Mouse (Mus musculus) stomach, embryonic 15.5 days (tissue): ENCODE measurements around the gene Pi16. TPM values are rescaled to one million over a fixed set of nuclear protein-coding genes. Genes with fewer than 3 reads are reported as not detected.
"Not testable (repeated sequence)": the region's sequence is repeated elsewhere in the genome, so short reads cannot be mapped to it uniquely, and the experiment has no call there.

Experiments
- ATAC-seq: fragments of 200-750 bp; cut with Nextera tagmentation; 2 replicates; pipeline ENCODE4 v1.8.0; 2017; ENCODE audit warnings: low read depth, moderate number of reproducible peaks, moderate TSS enrichment; ENCODE audit not compliant: insufficient read depth, low FRiP score
- H3K27ac ChIP-seq: fragments of 300-500 bp; sonication (generic); 2 replicates; pipeline ENCODE4 v1.5.1; 2015; ENCODE audit warnings: mild to moderate bottlenecking, inconsistent platforms
- H3K27me3 ChIP-seq: fragments of 300-500 bp; sonication (generic); replicated peaks from 2 replicates; pipeline ENCODE4 v1.6.1; 2015; ENCODE audit warnings: inconsistent platforms
- H3K36me3 ChIP-seq: fragments of 300-500 bp; sonication (generic); 2 replicates; pipeline ENCODE4 v1.6.1; 2015; ENCODE audit warnings: inconsistent platforms
- H3K4me1 ChIP-seq: fragments of 300-500 bp; sonication (generic); 2 replicates; pipeline ENCODE4 v1.6.1; 2015; ENCODE audit warnings: inconsistent platforms
- H3K4me2 ChIP-seq: fragments of 300-500 bp; sonication (generic); 2 replicates; pipeline ENCODE4 v1.6.1; 2015; ENCODE audit warnings: mild to moderate bottlenecking, inconsistent platforms
- H3K4me3 ChIP-seq: fragments of 300-500 bp; sonication (generic); replicated peaks from 2 replicates; pipeline ENCODE4 v1.5.1; 2015; ENCODE audit warnings: inconsistent platforms
- H3K9ac ChIP-seq: fragments of 300-500 bp; sonication (generic); 2 replicates; pipeline ENCODE4 v1.6.1; 2015; ENCODE audit warnings: inconsistent platforms
- H3K9me3 ChIP-seq: fragments of 300-500 bp; sonication (generic); 2 replicates; pipeline ENCODE4 v1.6.1; 2016; ENCODE audit warnings: inconsistent platforms
- WGBS: fragments of 180-500 bp; shearing (Covaris S2); methylation state at CpG from one replicate; pipeline ENCODE4 v1.1.7; 2015; 5-methylcytosine and 5-hydroxymethylcytosine counted together
- polyA plus RNA-seq: library from polyadenylated mRNA; unstranded; fragments of >200 nt; fragmentation: Nextera tagmentation; extraction: Ambion mirVana; gene quantifications from 2 replicates; pipeline ENCODE4 v1.2.1, GENCODE M21; 2015

The Pi16 gene
- polyA plus RNA-seq: 1.6 and 1.9 TPM in 2 replicates

DNA sequence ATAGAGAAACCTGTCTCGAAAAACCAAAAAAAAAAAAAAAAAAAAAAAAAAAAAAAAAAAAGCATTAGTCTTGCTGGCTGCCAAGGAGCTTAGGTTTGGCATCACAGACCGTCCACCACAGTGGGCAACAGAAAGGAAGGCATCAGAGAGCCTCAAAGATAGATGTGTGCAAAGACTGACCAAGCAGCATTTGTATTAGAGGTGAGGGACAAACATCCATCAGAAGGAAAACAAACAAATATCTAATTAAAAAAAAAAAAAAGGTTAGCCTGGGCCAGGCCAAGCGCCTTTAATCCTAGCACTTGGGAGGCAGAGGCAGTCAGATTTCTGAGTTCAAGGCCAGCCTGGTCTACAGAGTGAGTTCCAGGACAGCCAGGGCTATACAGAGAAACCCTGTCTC lies at the start of gene Pi16:
Gene Pi16, plus strand, starts transcription at position 301 of the 400 bp plus-strand sequence.
- not testable (repeated sequence) for H3K4me1 ChIP-seq, H3K4me2 ChIP-seq, ATAC-seq, H3K4me3 ChIP-seq, H3K9ac ChIP-seq, H3K27ac ChIP-seq, H3K9me3 ChIP-seq, H3K36me3 ChIP-seq
- H3K27me3 ChIP-seq: peaks cover 17% of the 10 kb centered on the region
- 87% methylated on average over 3 of the region's 3 CpGs for WGBS

DNA sequence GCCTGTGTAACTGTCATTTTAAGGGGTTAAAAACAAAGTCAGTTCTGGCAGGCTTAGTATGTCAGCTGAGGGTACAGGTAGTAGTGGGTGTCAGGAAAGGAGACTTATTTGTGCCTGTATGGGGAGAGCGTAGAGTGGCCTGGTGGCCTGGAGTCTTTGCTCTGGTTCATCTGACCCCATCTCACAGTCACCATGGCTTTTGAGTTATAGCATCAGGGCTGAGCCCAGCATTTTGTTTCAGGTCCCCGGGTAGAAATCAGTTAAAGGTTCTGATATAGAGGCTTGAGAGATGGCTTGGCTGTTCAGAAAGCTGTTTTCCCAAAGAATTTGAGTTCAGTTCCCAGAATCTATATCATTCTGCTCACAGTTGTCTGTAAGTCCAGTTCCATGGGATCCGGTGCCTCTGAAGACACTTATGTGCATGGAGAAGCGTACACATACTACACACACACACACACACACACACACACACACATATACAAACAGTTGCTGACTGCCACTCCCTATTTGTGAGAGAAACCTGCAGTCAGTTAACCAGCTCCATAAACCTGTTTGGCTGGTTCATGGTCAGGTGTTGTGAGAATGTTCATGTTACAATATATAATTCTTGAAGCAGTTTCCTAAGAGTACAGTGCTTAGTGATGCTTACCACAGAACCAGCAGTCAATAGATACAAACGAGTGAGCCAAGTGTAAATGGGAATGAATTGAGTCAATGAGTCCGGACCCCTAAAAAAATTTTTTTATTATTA lies 49.4 kb upstream of the Pi16 start:
- Histone ChIP-seq H3K36me3 (no peaks in the 10 kb centered on the region), H3K27ac (peak overlapping the region; percentile 98), H3K9ac (no peak overlapping the region; the same call in 1 of the 2 replicates), H3K4me3 (peak overlapping the region; percentile 89), H3K4me1 (peaks cover 16% of the 10 kb centered on the region), H3K9me3 (no peaks in the 10 kb centered on the region), H3K4me2 (peak overlapping the region; percentile 69), H3K27me3 (no peaks in the 10 kb centered on the region)
- WGBS: 49% methylated on average over 6 of the region's 6 CpGs
- ATAC-seq: peak; percentile 50

DNA sequence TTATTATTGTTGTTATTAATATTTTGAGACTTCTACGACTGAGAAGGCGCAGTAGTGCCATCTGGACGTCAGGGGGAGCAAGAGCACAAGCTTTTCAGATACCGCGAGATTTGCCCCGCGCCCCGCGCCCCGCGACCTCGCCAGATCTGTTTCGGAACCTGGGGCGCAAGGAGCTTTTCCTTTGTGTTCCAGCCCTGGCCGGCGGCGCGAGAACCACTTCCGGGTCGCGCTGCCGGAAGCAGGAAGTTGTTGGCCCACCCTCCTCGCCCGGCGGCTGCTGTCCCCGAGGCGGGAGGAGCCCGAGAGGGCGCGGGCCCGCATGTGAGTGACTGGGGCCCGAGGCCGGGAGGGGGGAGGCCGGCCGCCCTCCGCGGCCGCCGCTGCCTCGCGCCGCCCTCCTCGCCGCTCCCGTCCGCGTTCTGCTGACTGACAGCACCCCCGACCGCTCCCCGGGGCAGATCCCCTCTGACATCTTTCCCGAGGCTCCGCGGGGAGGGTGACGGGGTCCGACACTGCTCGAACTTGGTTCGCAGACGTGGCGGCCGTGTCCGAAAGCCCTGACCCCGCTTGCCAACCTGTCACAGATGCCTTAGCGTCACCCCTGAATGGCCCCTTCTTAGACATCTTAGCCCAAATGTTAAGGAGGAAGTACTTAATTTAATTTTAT lies 48.7 kb upstream of the Pi16 start, which contains the start of gene BC004004:
Gene BC004004, plus strand, starts transcription at position 107 of the 667 bp plus-strand sequence.
- Histone ChIP-seq H3K27ac (peak within 1 kb of the TSS; percentile 98), H3K4me1 (peaks cover 14% of the 10 kb centered on the region), H3K27me3 (no peaks in the 10 kb centered on the region), H3K4me3 (peak within 1 kb of the TSS; percentile 89), H3K9ac (peak within 1 kb of the TSS; percentile 97), H3K4me2 (peak within 1 kb of the TSS; percentile 69), H3K9me3 (no peaks in the 10 kb centered on the region), H3K36me3 (no peaks in the 10 kb centered on the region)
- peak; percentile 91 for ATAC-seq
- WGBS: under 1% methylated on average over 60 of the region's 63 CpGs

GRCm38 (mm10) chr17:29269349-29269706 lies 48.2 kb upstream of the Pi16 start:
- H3K9me3 ChIP-seq: no peaks in the 10 kb centered on the region
- H3K27me3 ChIP-seq: no peaks in the 10 kb centered on the region
- no peak for ATAC-seq
- H3K27ac ChIP-seq: peak overlapping the region; percentile 98
- H3K36me3 ChIP-seq: no peaks in the 10 kb centered on the region
- H3K4me3 ChIP-seq: peak overlapping the region; percentile 89
- 17% methylated on average over 10 of the region's 10 CpGs for WGBS
- peak overlapping the region; percentile 97 for H3K9ac ChIP-seq
- H3K4me2 ChIP-seq: peak overlapping the region; percentile 69
- H3K4me1 ChIP-seq: peaks cover 13% of the 10 kb centered on the region

DNA sequence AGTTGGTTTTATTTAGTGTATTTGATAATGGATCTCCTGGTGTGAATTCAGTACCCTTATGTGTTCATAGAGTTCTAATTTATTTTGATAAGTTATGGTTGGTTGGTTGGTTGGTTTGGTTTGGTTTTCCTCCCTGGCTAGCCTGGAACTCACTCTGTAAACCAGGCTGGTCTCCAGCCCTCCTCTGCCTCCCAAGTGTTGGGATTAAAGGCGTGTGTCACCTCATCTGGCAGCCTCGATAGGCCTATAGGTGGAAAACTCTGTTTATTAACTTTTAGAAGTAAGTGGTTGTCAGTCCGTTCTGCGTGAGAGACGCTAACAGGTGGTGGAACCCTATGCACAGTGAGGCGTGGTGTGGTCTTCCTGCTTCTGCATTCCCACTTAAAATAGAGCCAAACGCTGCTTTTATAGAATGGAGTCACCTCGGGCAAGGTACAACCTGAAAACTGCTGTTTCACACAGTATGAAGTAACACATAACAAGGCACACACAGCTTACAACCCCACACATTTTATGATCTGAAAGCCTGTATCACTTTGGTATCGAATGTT lies 47.3 kb upstream of the Pi16 start:
- H3K27me3 ChIP-seq: no peaks in the 10 kb centered on the region
- no peak for ATAC-seq
- peak overlapping the region; percentile 69 for H3K4me2 ChIP-seq
- no peaks in the 10 kb centered on the region for H3K36me3 ChIP-seq
- no peak overlapping the region for H3K9ac ChIP-seq
- no peak overlapping the region for H3K27ac ChIP-seq
- no peak overlapping the region for H3K4me3 ChIP-seq
- 91% methylated on average over 9 of the region's 9 CpGs for WGBS
- H3K9me3 ChIP-seq: no peaks in the 10 kb centered on the region
- H3K4me1 ChIP-seq: peaks cover 9% of the 10 kb centered on the region

DNA sequence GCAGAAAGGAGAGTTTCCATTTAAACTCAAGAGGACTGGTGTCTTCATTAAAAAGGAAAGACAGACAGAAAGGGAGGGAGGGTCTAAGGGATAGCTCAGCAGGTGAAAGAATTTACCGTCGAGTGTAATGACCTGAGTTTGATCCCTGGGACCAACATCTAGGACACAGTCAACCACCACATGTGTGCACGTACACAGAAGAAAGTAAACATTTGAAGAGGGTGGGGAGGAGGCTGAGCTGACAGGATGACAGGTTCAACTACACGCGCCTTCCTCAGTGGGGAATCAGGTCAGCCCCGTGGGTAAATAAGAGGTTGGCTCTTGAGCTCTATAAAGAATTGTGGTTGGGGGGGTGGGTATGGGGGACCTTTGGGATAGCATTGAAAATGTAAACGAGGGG lies 44.3 kb upstream of the Pi16 start:
- no peaks in the 10 kb centered on the region for H3K27me3 ChIP-seq
- no peaks in the 10 kb centered on the region for H3K9me3 ChIP-seq
- no peak overlapping the region for H3K9ac ChIP-seq
- no peak for ATAC-seq
- peaks cover 7% of the 10 kb centered on the region for H3K4me1 ChIP-seq
- no peak overlapping the region for H3K4me2 ChIP-seq
- H3K4me3 ChIP-seq: no peak overlapping the region
- no peak overlapping the region for H3K27ac ChIP-seq
- no peaks in the 10 kb centered on the region for H3K36me3 ChIP-seq
- 66% methylated on average over 7 of the region's 7 CpGs for WGBS

GRCm38 (mm10) chr17:29273889-29274288 lies 43.6 kb upstream of the Pi16 start:
- no peak for ATAC-seq
- H3K4me1 ChIP-seq: peaks cover 5% of the 10 kb centered on the region; the same call in 1 of the 2 replicates

DNA sequence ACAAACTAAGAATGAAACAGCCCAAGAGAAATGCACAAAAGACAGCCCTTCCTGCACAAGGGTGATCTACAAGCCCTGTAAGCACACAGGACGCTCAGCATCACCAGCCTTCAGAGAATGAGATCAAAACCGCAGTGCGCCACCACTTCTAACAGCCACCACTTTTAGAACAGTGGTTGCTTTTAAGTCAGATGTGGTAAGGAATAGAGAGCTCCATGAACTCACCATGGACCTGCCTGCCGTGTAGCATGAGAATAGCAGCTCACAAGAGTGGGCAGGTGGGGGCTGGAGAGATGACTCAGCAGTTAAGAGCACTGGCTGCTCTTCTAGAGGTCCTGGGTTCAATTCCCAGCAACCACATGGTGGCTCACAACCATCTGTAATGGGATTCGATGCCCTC lies 37.1 kb upstream of the Pi16 start:
- Histone ChIP-seq H3K27ac (no peak overlapping the region), H3K9ac (no peak overlapping the region), H3K9me3 (no peaks in the 10 kb centered on the region), H3K4me3 (no peak overlapping the region), H3K36me3 (no peaks in the 10 kb centered on the region; the same call in 1 of the 2 replicates), H3K4me2 (no peak overlapping the region), H3K4me1 (no peaks in the 10 kb centered on the region), H3K27me3 (no peaks in the 10 kb centered on the region)
- ATAC-seq: no peak
- 92% methylated on average over 5 of the region's 5 CpGs for WGBS

More at GRCm38 (mm10) chr17:29273889-29274288, 43.6 kb upstream of the Pi16 start:
- no peaks in the 10 kb centered on the region for H3K9me3 ChIP-seq
- H3K36me3 ChIP-seq: no peaks in the 10 kb centered on the region
- no peak overlapping the region for H3K27ac ChIP-seq
- H3K27me3 ChIP-seq: no peaks in the 10 kb centered on the region
- no peak overlapping the region for H3K9ac ChIP-seq
- H3K4me3 ChIP-seq: no peak overlapping the region
- H3K4me2 ChIP-seq: no peak overlapping the region
- 76% methylated on average over 11 of the region's 11 CpGs for WGBS

- no peaks in the 10 kb centered on the region for H3K9me3 ChIP-seq
- H3K4me3 ChIP-seq: no peak overlapping the region
- no peak overlapping the region for H3K4me2 ChIP-seq
- no peak; the same call in 1 of the 2 replicates for ATAC-seq
- H3K4me1 ChIP-seq: no peaks in the 10 kb centered on the region
- WGBS: 77% methylated on average over 5 of the region's 5 CpGs
- H3K9ac ChIP-seq: no peak overlapping the region
- no peaks in the 10 kb centered on the region; the same call in 1 of the 2 replicates for H3K36me3 ChIP-seq
- no peak overlapping the region for H3K27ac ChIP-seq
- no peaks in the 10 kb centered on the region for H3K27me3 ChIP-seq
These were observed 35.9 kb upstream of the Pi16 start for GRCm38 (mm10) chr17:29281541-29281940.

DNA sequence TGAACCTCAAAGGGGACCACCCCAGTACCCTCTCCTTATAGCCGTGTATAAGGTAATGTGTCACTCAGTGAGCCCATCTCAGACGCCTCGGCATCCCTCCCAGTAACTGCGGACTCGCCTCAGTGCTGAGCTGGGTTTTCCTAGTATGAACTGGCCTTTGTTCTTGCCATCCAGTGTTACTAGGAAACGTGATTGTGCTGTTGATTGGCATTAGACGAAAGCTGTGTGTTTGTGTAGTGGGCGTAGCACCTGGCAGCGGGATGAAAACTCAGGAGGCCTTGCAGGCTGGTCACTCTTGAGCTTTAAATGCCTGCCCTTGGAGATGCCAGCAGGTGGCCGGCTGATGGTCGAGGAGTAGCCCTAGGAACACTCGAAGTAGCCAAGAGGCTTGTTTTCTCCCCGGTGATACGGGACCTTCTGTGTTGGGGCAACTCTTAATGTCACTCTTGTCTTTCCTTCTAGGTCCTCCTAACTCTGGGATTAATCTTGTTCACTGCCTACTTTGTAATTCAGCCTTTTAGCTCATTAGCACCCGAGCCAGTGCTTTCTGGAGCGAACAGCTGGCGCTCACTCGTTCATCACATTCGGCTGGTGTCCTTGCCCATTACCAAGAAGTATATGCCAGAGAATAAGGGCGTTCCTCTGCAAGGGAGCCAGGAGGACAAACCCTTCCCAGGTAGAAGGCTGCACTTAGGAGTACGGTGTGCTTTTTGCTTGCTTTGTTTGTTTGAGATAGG lies 35.1 kb upstream of the Pi16 start:
- Histone ChIP-seq H3K4me3 (no peak overlapping the region), H3K27me3 (no peaks in the 10 kb centered on the region), H3K4me1 (no peaks in the 10 kb centered on the region), H3K27ac (no peak overlapping the region), H3K9ac (no peak overlapping the region), H3K4me2 (no peak overlapping the region), H3K9me3 (no peaks in the 10 kb centered on the region), H3K36me3 (no peaks in the 10 kb centered on the region; the same call in 1 of the 2 replicates)
- WGBS: 67% methylated on average over 21 of the region's 21 CpGs
- peak; percentile 53; the same call in 1 of the 2 replicates for ATAC-seq

DNA sequence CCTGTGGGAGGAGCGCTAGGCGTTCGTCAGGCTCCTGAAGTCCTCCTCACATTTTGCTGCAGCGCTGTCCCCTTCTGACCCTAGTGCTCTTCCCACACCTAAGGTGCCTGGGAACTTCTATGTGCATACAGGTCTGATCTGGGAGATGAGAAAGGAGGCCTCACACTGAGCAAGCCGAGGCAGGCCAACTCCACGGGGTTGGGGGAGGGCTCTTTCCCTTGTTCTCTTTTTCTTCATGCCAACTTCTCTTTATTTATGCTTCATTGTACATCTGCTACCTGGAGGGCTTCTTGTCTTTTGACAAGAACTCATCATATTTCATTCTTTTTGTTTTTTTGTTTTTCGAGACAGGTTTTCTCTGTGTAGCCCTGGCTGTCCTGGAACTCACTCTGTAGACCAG lies 25.7 kb upstream of the Pi16 start:
- H3K27ac ChIP-seq: no peak overlapping the region
- 81% methylated on average over 7 of the region's 7 CpGs for WGBS
- no peak overlapping the region for H3K4me2 ChIP-seq
- no peaks in the 10 kb centered on the region for H3K9me3 ChIP-seq
- no peaks in the 10 kb centered on the region for H3K27me3 ChIP-seq
- no peak overlapping the region for H3K9ac ChIP-seq
- H3K4me3 ChIP-seq: no peak overlapping the region
- H3K36me3 ChIP-seq: 0 out of 2 replicates have a peak, but pooled peaks cover 9% of the 10 kb centered on the region
- no peaks in the 10 kb centered on the region for H3K4me1 ChIP-seq
- no peak for ATAC-seq
